Mouse (Mus musculus) CH12.LX (cell line): ENCODE data around the gene Smim20.

Experiments
- CHD1 ChIP-seq: IDR thresholded peaks from 2 replicates; pipeline ENCODE4 v1.6.1; 2012; ENCODE audit warnings: low read depth, low read length, improper control_type of control experiment, inconsistent platforms
- CHD2 ChIP-seq: IDR thresholded peaks from 2 replicates; pipeline ENCODE4 v1.6.1; 2011; ENCODE audit warnings: low read length, improper control_type of control experiment
- CTCF ChIP-seq, 2 experiments: IDR thresholded peaks in 1 of 2; conservative IDR thresholded peaks in 1 of 2; 2 replicates each; pipeline ENCODE4 v1.5.1; 2011 to 2012; ENCODE audit warnings: low read depth in 2 of 2, low read length in 2 of 2, improper control_type of control experiment in 1 of 2, inconsistent platforms in 1 of 2, mild to moderate bottlenecking in 1 of 2, moderate library complexity in 1 of 2
- MAZ ChIP-seq: IDR thresholded peaks from 2 replicates; pipeline ENCODE4 v1.6.1; 2012; ENCODE audit warnings: low read depth, mild to moderate bottlenecking, inconsistent platforms, low read length, improper control_type of control experiment, moderate library complexity
- MEF2A ChIP-seq: IDR thresholded peaks from 2 replicates; pipeline ENCODE4 v1.6.1; 2014; ENCODE audit warnings: low read depth, mild to moderate bottlenecking, inconsistent platforms, low read length, improper control_type of control experiment, borderline replicate concordance
- MYC ChIP-seq: IDR thresholded peaks from 2 replicates; pipeline ENCODE4 v1.6.1; 2011; ENCODE audit warnings: low read depth, mild to moderate bottlenecking, improper control_type of control experiment, low read length
- USF2 ChIP-seq: conservative IDR thresholded peaks from 2 replicates; pipeline ENCODE4 v1.6.1; 2011; ENCODE audit warnings: low read depth, low read length, improper control_type of control experiment

DNA sequence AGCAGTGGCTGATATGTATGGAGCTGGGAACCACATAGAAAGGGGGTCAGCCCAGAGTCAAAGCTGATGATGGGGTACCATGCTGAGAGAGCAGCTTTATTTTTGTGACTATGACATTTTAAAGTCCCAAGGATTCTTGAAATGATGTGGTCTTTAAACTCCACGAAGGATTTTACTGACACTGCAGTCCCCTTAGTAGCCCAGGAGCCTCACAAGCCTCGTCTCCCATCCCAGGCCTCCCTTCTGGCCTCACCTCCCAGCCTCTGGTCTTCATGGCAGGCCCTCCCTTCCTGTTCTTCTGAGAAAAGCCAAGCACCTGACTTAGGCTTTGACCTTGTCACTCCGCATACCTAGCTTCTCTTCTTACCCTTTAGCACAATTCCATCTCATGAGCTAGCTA, 57.4 kb downstream of the Smim20 start:
- no peak for TF ChIP-seq CTCF (conservative IDR thresholded peaks at IDR 0.05 in 1 of 2, IDR thresholded peaks at IDR 0.05 in 1 of 2; ENCODE audit: low read depth in 2 of 2, low read length in 2 of 2)
- no peak for TF ChIP-seq CHD2
- TF ChIP-seq USF2: no peak
- no peak for TF ChIP-seq CHD1
- no peak for TF ChIP-seq MAZ
- TF ChIP-seq MYC: no peak
- TF ChIP-seq MEF2A: no peak
